Mouse (Mus musculus) CH12.LX (cell line): ENCODE results near the gene Hist3h2a. TPM values are rescaled to one million over a fixed set of nuclear protein-coding genes. Genes with fewer than 3 reads are reported as not detected.

Source experiments
- DNase-seq: peaks from one replicate; pipeline ENCODE4 v3.0.0-alpha.2; 2013; ENCODE audit errors: extremely low read depth
- H3K27ac ChIP-seq: 2 replicates; pipeline ENCODE4 v1.5.1; 2012; ENCODE audit warnings: low read depth, mild to moderate bottlenecking, control low read depth, moderate library complexity; ENCODE audit not compliant: insufficient read depth
- H3K27me3 ChIP-seq: replicated peaks from 2 replicates; pipeline ENCODE3; 2012; ENCODE audit warnings: inconsistent platforms
- H3K36me3 ChIP-seq, 2 experiments: replicated peaks in 1 of 2; 2 replicates each; pipeline versions ENCODE3 to v1.6.1; 2012; ENCODE audit warnings: inconsistent platforms in 1 of 2, low read length in 1 of 2, mild to moderate bottlenecking in 1 of 2, mixed read lengths in 1 of 2, moderate library complexity in 1 of 2; ENCODE audit not compliant: control insufficient read depth in 1 of 2, insufficient read depth in 1 of 2
- H3K4me1 ChIP-seq, 2 experiments: 2 replicates each; pipeline ENCODE4 v1.6.1; 2012; ENCODE audit warnings: inconsistent platforms in 1 of 2, moderate library complexity in 1 of 2; ENCODE audit not compliant: insufficient read depth in 2 of 2, control insufficient read depth in 1 of 2
- H3K4me2 ChIP-seq: 2 replicates; pipeline ENCODE4 v1.6.1; 2012; ENCODE audit warnings: low read depth, mild to moderate bottlenecking, control low read depth; ENCODE audit not compliant: poor library complexity, insufficient read depth, severe bottlenecking
- H3K4me3 ChIP-seq, 3 experiments: fragments of 150-350 bp in 1 of 3; sonication (generic) in 1 of 3; replicated peaks in 1 of 3; 2 replicates each; pipeline versions ENCODE3 to v1.5.1; 2011 to 2012; ENCODE audit warnings: low read depth in 2 of 3, low read length in 2 of 3, mild to moderate bottlenecking in 2 of 3, moderate library complexity in 2 of 3, control low read depth in 1 of 3, improper control_type of control experiment in 1 of 3, inconsistent platforms in 1 of 3, mixed read lengths in 1 of 3; ENCODE audit not compliant: poor library complexity in 1 of 3
- H3K79me2 ChIP-seq: replicated peaks from 2 replicates; pipeline ENCODE4 v1.6.1; 2012; ENCODE audit warnings: mild to moderate bottlenecking, moderate library complexity; ENCODE audit not compliant: control insufficient read depth, poor library complexity, insufficient read depth, severe bottlenecking; ENCODE audit errors: extremely low read depth
- H3K9ac ChIP-seq: 2 replicates; pipeline ENCODE4 v1.6.1; 2012; ENCODE audit warnings: low read depth, mild to moderate bottlenecking, control low read depth, moderate library complexity; ENCODE audit not compliant: insufficient read depth
- H3K9me3 ChIP-seq: replicated peaks from 2 replicates; pipeline ENCODE3; 2012; ENCODE audit warnings: low read length, inconsistent platforms, mixed read lengths
- CHD1 ChIP-seq: IDR thresholded peaks from 2 replicates; pipeline ENCODE4 v1.6.1; 2012; ENCODE audit warnings: low read depth, low read length, improper control_type of control experiment, inconsistent platforms
- ELF1 ChIP-seq: IDR thresholded peaks from 2 replicates; pipeline ENCODE4 v1.6.1; 2014; ENCODE audit warnings: low read depth, mild to moderate bottlenecking, inconsistent platforms, low read length, improper control_type of control experiment
- ETS1 ChIP-seq: conservative IDR thresholded peaks from 2 replicates; pipeline ENCODE4 v1.6.1; 2012; ENCODE audit warnings: low read depth, mild to moderate bottlenecking, inconsistent platforms, low read length, improper control_type of control experiment, moderate library complexity
- GABPA ChIP-seq: IDR thresholded peaks from 2 replicates; pipeline ENCODE4 v1.6.1; 2012; ENCODE audit warnings: low read depth, low read length, improper control_type of control experiment, inconsistent platforms; ENCODE audit not compliant: insufficient replicate concordance
- HCFC1 ChIP-seq: IDR thresholded peaks from 2 replicates; pipeline ENCODE4 v1.6.1; 2012; ENCODE audit warnings: low read depth, mild to moderate bottlenecking, inconsistent platforms, low read length, improper control_type of control experiment
- MAFK ChIP-seq: IDR thresholded peaks from 2 replicates; pipeline ENCODE4 v1.6.1; 2011; ENCODE audit warnings: low read length, improper control_type of control experiment; ENCODE audit not compliant: insufficient replicate concordance
- MAZ ChIP-seq: IDR thresholded peaks from 2 replicates; pipeline ENCODE4 v1.6.1; 2012; ENCODE audit warnings: low read depth, mild to moderate bottlenecking, inconsistent platforms, low read length, improper control_type of control experiment, moderate library complexity
- MEF2A ChIP-seq: IDR thresholded peaks from 2 replicates; pipeline ENCODE4 v1.6.1; 2014; ENCODE audit warnings: low read depth, mild to moderate bottlenecking, inconsistent platforms, low read length, improper control_type of control experiment, borderline replicate concordance
- MXI1 ChIP-seq: IDR thresholded peaks from 2 replicates; pipeline ENCODE4 v1.6.1; 2011; ENCODE audit warnings: mild to moderate bottlenecking, low read depth, low read length, improper control_type of control experiment
- NELFE ChIP-seq: IDR thresholded peaks from 2 replicates; pipeline ENCODE4 v1.6.1; 2011; ENCODE audit warnings: low read depth, low read length, improper control_type of control experiment
- NRF1 ChIP-seq: IDR thresholded peaks from 2 replicates; pipeline ENCODE4 v1.6.1; 2014; ENCODE audit warnings: low read depth, mild to moderate bottlenecking, inconsistent platforms, low read length, improper control_type of control experiment, moderate library complexity
- SIN3A ChIP-seq: IDR thresholded peaks from 2 replicates; pipeline ENCODE4 v1.6.1; 2012; ENCODE audit warnings: low read length, improper control_type of control experiment, inconsistent platforms
- UBTF ChIP-seq: IDR thresholded peaks from 2 replicates; pipeline ENCODE4 v1.6.1; 2012; ENCODE audit warnings: low read depth, mild to moderate bottlenecking, inconsistent platforms, low read length, improper control_type of control experiment, moderate library complexity
- USF2 ChIP-seq: conservative IDR thresholded peaks from 2 replicates; pipeline ENCODE4 v1.6.1; 2011; ENCODE audit warnings: low read depth, low read length, improper control_type of control experiment
- ZC3H11A ChIP-seq: IDR thresholded peaks from 2 replicates; pipeline ENCODE4 v1.6.1; 2012; ENCODE audit warnings: low read depth, mild to moderate bottlenecking, inconsistent platforms, low read length, improper control_type of control experiment
- ZNF384 ChIP-seq: IDR thresholded peaks from 2 replicates; pipeline ENCODE4 v1.6.1; 2012; ENCODE audit warnings: low read depth, low read length, improper control_type of control experiment, inconsistent platforms
- dilution Hi-C: fragments of 300-500 bp; cut with MboI; formaldehyde crosslinking; loops from 2 replicates; pipeline ENCODE4 v1.14.3; 2020; ENCODE audit warnings: low sequenced_read_pairs; ENCODE audit not compliant: extremely low pct_unique_long_range_greater_than_20kb, extremely low pct_ligation_motif_present
- in situ Hi-C: fragments of 300-500 bp; cut with MboI; formaldehyde crosslinking; loops from 3 replicates; pipeline ENCODE4 v1.14.3; 2019; ENCODE audit warnings: low sequenced_read_pairs, low pct_ligation_motif_present, low pct_unique_long_range_greater_than_20kb, mixed read lengths
- polyA plus RNA-seq: library from polyadenylated mRNA; unstranded; fragments of >175 nt; gene quantifications from 2 replicates; pipeline ENCODE4 v1.2.1, GENCODE M21; 2012; ENCODE audit warnings: low read depth; ENCODE audit not compliant: insufficient read length
- total RNA-seq, 2 experiments: library from RNA; depleted of rRNA; stranded (reverse); fragments of 300-350 nt in 1 of 2; fragments of >200 nt in 1 of 2; gene quantifications; 2 replicates each; pipeline ENCODE4 v1.2.3; 2012 to 2014

Gene Hist3h2a
- total and polyA plus RNA-seq, 3 experiments, result 1.2 to 97.2 (median 6.1) TPM

GRCm38 (mm10) chr11:58985299-58985917 is 30.9 kb downstream of the Hist3h2a start:
- H3K9ac ChIP-seq, result no peak overlapping the region
- no peak overlapping the region for H3K27ac ChIP-seq
- H3K36me3 ChIP-seq, result peaks cover 73 to 94% of the 10 kb centered on the region in 2 experiments
- TF ChIP-seq MXI1 (no peak), NELFE (no peak), CHD1 (no peak), ELF1 (no peak), ZNF384 (no peak), USF2 (no peak), ZC3H11A (no peak), GABPA (no peak)
- TF ChIP-seq, all 38 proteins: peak for 0
- in situ Hi-C loops (no loop called here), dilution Hi-C loops (no loop called here)
- Histone ChIP-seq H3K4me3 (no peak overlapping the region), H3K27me3 (no peaks in the 10 kb centered on the region), H3K79me2 (peaks cover 11% of the 10 kb centered on the region), H3K4me1 (peaks cover 21 to 60% of the 10 kb centered on the region in 2 experiments), H3K9me3 (no peaks in the 10 kb centered on the region), H3K4me2 (no peak overlapping the region)
- DNase-seq, result no peak

- in situ Hi-C loops, result no loop called here
- no peak overlapping the region for H3K4me2 ChIP-seq
- TF ChIP-seq NRF1 (no peak), HCFC1 (no peak), MAZ (no peak), ETS1 (no peak), USF2 (no peak), SIN3A (no peak), MAFK (no peak), UBTF (no peak), MEF2A (no peak)
- no peak for DNase-seq
- no peak overlapping the region for H3K27ac ChIP-seq
- H3K27me3 ChIP-seq, result no peaks in the 10 kb centered on the region
- H3K4me1 ChIP-seq, result peaks cover 1 to 36% of the 10 kb centered on the region in 2 experiments
- H3K79me2 ChIP-seq, result no peaks in the 10 kb centered on the region
- H3K9ac ChIP-seq, result no peak overlapping the region
- no peaks in the 10 kb centered on the region for H3K9me3 ChIP-seq
- no peak overlapping the region for H3K4me3 ChIP-seq
- H3K36me3 ChIP-seq, result peaks cover 67 to 80% of the 10 kb centered on the region in 2 experiments
- dilution Hi-C loops, result no loop called here
Measured at GRCm38 (mm10) chr11:58989166-58989565, 34.7 kb downstream of the Hist3h2a start.
